In genomic region chr16:21392517-21393112, GRCm38 (mm10) we compare ENCODE assay signal across 8 mouse cellular contexts. TPM values are rescaled to one million over a fixed set of nuclear protein-coding genes. Genes with fewer than 3 reads are reported as not detected.
DNase-seq lines count a peak whose midpoint lies in the region; ATAC-seq lines count a peak whose summit lies in the region.

No protein-coding gene starts in this region.

- H3K4me3 ChIP-seq in hindbrain, embryonic 12.5 days = no peak overlapping the region

- no peak overlapping the region for H3K4me2 ChIP-seq in hindbrain, embryonic 12.5 days (replicated peaks)

- peak overlapping the region; percentile 30; the same call in 1 of the 2 replicates for H3K27ac ChIP-seq in hindbrain, embryonic 12.5 days

- ATAC-seq in hindbrain, embryonic 12.5 days (ENCODE audit: low FRiP score) = peak; percentile 81

- no peak overlapping the region for H3K9ac ChIP-seq in hindbrain, embryonic 12.5 days

- WGBS in hindbrain, embryonic 12.5 days = 41% methylated on average over 9 of the region's 9 CpGs

- no peaks in the 10 kb centered on the region for H3K36me3 ChIP-seq in hindbrain, embryonic 12.5 days

- peaks cover 50% of the 10 kb centered on the region for H3K4me1 ChIP-seq in hindbrain, embryonic 12.5 days

- peaks cover 3% of the 10 kb centered on the region; the same call in 1 of the 2 replicates for H3K27me3 ChIP-seq in hindbrain, embryonic 12.5 days

- no peaks in the 10 kb centered on the region for H3K9me3 ChIP-seq in hindbrain, embryonic 12.5 days (replicated peaks)

- peak; percentile 96 for DNase-seq in NIH3T3 (ENCODE audit: low read depth)
- DNase-seq in cerebellum, adult 9-11 months = peak; percentile 61
- DNase-seq in frontal cortex, postnatal 10 days (ENCODE audit: low spot score in 2 of 2) = peak; percentile 80 to 85
- DNase-seq in layer of hippocampus, postnatal 14 days (ENCODE audit: low spot score in 2 of 2) = peak; percentile 87 to 92
- peak; percentile 90 for DNase-seq in lung, postnatal 10 days
- DNase-seq in retina, postnatal 7 days (ENCODE audit: low read depth, low spot score) = peak; percentile 86
- peak; percentile 72 for DNase-seq in urinary bladder, adult 2 months (ENCODE audit: low spot score)

RNA-seq across cellular contexts. Expression of gene Vps8, which starts 30.3 kb away (rescaled TPM):
- 28.0 and 33.8 TPM in 2 replicates for polyA plus RNA-seq in hindbrain, embryonic 12.5 days (2016; fragmentation: Nextera tagmentation; extraction: Ambion mirVana)
- 10 to 100 TPM; 49.1 to 60.4 TPM for total RNA-seq in layer of hippocampus, postnatal 14 days (2021)
- 13.2 and 14.3 TPM in 2 replicates for polyA plus RNA-seq in urinary bladder, adult 2 months (2012; rRNA removed)
